Mouse (Mus musculus): ENCODE measurements around the gene Arl5c.

The Arl5c gene

DNA sequence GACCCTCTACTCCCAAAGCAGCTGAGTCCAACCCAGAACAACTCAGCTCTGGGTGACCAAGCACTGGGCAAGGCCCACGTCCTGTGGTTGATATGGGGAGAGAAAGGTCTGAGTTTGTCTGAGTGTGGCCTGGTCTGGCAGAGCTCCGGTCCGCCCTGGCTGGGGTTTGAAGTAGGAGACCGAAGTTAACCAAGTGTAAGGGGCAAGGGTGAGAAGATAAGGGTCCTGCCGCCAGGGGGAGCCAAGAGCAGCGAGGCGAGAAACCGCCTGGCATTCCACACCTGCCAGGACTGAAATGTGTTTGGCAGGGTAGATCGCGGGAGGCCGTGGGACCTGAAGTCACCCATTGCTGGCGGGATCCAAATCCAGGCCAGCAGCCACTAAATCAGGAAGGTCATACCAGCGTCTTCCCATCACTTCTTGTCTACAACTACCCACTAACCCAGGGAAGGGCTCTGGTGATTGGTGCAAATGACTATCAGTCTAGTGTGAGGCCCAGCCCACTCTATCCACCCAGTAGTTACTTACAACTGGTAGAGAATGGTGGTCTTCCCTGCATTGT is 1.4 kb downstream of the Arl5c start:
- DNase-seq (ENCODE audit: low spot score), result peak; percentile 84

DNA sequence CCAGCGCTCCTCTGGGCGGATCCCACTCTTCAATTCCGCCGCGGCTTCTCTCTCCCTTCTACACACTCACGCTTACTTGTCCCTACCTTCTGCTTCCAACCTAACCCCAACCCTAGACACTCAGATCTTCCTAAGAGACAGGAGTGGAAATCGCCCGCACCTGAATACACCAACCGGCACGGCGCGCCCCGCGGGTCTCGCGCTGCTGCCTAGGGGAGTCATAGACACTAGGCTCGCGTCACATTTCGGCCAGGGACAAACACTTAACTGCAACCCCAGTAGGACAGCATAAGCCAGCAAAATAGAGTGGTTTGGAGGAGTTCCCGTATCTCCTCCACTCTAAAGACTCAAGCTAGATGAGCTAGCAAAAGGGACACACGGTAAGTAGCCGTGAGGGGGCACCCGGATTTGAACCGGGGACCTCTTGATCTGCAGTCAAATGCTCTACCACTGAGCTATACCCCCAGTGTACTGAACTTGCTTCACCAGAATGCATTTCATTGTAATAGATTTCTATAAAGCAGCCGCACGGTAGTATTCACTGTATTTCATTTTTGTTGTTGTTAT is 7.4 kb downstream of the Arl5c start:
- peak; percentile 88 for DNase-seq (ENCODE audit: low spot score)

DNA sequence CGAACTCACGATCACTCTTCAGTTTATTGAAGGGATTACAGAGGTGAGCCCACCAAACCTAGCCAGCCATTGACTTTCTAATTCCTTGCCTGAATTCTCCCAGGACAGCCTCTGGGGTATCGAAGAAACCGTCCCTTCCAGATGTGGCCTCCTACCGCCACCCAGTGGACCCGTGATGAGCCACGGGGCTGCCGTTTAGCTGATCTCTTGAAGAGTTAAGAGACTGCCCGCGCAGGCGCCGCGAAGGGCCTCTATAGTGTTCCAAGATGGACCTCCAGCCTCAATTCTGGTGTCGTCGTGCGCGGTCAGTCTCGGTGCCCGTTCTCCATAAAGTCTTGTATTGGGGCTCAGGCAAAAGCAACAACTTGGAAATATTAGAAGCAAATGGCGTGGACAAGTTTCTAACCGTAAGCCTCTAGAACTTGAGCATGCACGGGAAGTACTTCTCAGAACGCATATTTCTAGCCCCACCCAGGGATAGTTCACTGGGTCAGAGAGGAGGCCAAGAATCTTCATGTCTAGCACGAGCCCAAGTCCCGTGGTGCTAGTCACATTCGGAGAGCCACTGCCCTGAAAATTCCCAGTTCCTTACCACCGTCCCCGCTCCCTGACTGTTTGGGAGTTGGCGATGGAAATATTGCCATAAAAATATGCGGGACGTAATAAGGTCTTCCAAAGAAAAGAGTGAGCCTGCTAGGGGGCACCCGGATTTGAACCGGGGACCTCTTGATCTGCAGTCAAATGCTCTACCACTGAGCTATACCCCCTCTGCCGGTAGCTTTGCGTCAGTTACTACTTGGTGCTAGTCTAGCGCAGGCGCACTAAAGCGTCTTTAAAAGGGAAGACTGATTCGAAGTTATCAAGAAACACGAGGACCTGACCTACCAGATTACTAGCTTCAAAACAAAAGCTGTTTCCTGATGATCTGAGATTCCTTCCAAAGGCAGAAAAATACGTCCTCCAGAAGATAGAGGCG is 8.1 kb downstream of the Arl5c start:
- DNase-seq (ENCODE audit: low spot score), result peak; percentile 94

DNA sequence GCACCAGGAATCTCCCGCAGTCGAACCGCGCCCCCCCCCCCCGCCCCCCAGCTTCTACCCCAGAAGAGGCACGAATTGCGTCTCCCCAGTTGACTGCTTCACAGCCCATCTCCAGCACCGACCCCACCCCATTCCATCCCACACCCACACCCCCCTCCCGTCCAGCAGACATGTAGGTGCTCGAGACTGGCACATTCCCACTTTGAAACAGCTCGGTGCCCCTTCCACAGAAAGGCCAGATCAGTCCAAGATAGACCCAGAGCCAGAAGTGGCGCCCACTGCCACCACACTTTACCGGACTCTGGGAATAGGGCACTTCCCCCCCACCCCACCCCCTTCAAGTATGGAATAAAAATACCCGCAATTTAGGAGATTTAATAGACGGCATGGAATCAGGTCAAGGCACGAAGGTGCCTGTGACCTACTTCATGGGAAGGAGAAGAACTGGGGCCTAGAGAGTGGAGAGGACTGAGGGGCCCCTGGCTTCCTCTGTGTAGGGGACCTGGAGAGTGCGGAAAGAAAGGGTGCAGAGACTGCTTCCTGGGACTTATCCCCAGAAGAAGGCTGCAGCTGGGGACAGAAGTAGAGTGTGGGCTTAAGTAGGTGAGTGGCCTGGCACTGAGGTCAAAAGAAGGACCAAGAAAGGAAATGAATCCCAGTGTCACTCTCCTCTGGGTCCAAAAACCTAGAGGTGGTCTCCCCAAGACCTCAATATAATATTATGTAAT is 9.1 kb downstream of the Arl5c start:
- no peak for DNase-seq (ENCODE audit: low spot score)

DNA sequence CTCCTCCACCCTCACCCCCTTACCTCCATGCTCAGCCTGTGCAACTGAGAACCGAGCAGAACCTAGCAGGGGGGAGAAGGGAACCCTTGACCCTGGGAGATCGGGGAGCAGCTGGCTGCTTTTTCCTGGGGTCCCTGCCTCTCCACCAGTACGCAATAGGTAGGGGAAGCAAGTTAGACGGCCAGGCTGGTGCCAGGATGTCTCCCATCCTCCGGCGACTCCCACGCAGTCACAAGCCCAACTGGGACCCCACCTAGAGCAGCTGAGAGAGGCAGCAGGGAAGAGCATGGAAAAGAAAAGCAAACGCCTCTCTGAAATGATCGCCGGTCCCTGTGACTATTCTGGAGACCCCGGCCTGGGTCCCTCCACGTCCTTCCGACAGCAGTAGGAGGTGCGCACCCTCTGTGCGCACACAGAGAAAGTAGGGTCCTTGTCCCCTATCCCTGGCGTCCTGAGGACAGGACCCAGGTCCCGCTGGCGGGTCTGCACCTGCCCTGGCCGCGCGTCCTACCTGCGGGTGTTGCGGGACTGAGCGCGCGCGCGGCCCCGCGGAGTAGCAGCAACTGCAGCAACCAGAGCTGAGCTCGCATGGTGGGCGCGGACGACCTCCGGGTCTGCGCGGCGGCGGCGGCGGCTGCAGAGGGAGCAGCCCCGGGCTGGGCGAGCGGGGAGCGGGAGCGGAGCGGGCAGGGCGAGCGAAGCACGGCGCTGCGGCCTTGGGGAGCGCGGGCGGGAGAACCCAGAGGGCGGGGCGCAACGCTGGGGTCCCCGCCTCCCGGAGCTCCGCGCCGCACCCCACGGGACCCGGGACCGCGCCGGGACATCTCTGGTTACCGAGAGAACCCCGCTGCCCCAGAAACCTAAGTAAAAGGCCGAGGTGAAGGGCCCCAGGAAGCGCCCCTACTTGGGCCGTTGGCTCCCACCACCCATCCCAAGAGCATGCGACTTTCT is 10.0 kb downstream of the Arl5c start, which contains the start of gene Plxdc1:
Gene Plxdc1 (minus strand): TSS at position 718 of the 951 bp plus-strand sequence.
- DNase-seq (ENCODE audit: low spot score), result no peak

DNA sequence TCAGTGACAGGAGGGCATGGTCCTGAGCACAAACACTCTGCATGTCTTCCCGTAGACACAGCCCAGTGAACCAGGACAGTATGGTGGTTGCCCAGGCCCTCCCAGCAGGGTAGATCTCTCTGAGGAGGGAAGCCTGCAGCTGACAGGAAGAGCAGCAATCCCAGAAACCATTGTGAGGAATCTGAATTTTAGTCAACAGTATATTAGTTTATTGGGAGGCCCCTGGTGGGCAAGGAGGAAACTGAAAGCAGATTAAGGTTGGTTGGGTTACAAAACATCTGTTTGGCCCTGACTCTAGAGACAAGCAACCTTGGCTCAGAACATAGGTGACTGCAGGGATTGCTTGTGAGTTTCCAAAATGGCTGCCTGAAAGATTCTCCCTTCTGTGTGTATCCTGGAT is 12.0 kb downstream of the Arl5c start:
- no peak for DNase-seq (ENCODE audit: low spot score)

DNA sequence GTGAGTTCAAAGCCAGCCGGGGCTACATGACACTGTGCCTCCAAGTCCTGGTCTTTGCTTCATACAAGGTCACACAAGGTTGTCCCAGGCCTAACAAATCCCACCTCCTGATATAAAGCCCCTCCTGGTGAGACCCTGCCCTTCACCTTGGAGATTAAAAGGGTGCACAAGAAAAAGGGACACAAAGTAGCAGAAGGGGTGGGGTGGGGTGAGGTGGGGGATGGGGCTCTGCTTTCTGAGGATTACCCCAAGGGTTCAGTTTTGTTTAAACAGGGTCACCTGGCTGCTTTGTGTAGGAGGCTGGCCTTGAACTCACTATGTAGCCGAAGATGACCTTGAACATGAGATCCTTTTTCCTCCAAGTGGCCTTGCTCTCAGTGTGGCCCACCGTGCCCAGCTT is 12.5 kb downstream of the Arl5c start:
- DNase-seq (ENCODE audit: low spot score), result no peak

DNA sequence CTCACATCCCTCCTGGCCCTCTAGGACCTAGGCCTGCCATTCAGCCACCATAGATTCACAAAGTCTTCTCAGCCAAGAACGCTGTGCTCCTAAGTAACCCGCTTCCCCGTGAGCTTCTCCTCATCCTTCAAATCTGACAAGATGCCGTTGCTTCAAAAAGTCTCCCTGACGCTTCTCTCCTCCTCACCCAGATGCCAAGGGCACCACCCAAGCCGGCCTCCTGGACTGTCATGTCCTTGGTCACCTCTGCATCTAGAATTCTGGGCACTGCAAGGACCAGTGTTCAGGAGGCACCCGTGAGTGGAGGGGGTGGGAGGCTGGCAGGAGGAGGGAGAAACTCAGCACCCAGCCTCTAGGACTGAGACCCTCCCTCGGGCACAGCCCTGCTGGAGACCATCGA is 13.3 kb downstream of the Arl5c start:
- DNase-seq (ENCODE audit: low spot score), result no peak

DNA sequence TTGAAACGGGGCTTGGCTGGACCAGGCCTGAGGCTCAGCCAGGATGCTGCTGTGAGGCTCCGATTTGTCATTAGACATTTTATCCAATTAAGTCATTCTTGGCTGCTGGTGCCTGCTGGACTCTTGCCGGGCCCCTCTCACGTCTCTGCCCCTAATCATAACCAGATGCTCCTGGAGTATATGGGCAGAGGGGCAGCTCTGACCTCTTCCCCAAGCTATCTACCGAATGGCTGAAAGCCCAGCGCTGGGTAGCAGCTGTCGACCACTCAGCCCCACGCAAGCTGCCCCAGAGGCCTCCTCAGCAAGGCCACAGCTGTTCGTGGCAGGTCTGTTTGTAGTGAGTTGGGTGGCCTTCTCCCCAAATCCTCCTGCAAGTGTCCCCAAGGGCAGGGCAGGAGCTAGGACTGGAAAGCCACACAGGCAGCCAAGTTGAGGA is 15.4 kb downstream of the Arl5c start:
- DNase-seq (ENCODE audit: low spot score), result no peak

DNA sequence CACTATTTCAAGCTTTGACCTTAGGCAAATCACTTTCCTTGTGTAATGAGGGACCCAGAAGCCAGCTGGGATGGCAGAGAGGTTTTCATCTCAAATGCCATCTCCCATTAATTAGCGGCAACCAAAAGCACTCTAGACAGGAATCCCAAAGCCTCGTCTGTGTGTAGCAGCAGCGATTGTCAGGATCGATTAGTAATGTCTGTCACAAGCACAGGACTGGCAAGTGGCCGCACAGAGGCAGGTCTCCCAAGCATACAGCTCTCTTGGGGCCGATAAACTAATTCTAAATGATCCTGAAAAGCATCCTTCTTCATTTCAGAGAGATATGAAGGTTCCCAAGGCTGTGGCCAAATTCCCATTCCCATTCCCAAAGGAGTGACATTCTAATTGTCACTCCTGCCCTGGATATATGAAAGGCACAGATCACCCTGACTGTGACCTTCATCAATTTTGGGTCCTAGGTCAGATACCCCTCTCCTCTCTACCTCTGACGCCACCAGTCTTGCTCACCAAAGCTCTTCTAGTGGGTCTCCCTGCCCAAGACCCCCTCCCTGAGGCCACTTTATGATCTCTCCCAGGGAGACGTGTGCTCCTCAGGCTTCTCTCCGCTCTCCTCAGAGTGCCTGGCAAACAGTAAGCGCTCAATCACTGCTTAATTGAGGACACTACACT is 16.0 kb downstream of the Arl5c start:
- no peak for DNase-seq (ENCODE audit: low spot score)

DNA sequence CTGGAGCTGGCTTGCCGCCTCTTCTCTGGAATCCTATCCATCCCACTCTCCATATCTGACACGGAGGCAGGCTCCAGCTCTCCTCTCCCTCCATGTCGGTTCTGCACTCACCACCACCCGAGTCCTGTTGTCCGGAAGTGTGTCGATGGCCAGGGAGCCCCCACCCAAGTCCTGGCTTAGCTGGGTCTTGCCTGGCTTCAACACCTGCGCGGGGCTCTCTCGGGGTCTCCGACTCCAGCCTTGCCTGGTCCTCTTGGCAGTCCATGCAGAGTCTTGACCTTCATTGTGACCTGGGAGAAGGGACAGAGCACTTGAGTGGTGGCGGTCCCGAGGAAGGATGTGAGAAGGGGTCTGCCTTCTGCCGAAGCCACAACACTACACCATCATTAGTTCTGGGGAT is 17.6 kb downstream of the Arl5c start:
- no peak for DNase-seq (ENCODE audit: low spot score)

DNA sequence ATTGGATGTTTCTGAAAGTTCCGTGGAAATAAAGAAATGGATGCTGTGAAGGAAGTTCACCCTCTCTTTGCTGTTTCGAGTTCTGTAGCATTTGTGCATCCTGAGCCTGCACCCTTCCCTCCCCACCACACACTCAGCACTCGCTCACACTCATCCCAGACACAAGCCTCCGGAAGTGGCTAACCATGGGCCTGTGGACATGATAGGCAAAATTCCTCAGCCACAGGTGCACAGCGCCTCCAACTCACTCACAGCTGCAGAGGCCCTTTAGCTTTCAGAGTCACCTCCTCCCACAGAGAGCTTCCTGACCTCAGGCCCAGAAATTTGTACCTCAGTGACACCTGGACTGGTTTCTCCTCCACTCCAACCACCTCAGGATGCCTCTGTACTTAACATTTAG is 18.2 kb downstream of the Arl5c start:
- DNase-seq (ENCODE audit: low spot score), result no peak

DNA sequence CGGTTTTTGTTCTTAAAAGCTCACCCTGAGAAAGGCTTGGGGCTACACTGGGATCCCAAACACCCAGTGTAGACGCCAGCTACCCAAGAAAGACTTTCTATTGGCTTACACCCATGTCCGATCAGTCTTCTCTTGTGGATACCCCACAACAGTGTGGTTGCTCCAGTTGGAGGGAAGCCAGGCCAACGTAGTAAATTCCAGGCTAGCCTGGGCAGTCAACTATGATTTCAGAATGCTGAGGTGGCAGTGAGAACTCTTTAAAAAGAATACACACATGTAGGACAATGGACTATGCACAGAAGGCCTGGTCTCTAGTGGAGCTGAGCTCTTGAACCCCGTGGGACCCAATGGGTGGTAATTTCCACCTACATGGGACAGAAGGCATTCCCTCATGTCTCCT is 21.2 kb downstream of the Arl5c start:
- no peak for DNase-seq (ENCODE audit: low spot score)

DNA sequence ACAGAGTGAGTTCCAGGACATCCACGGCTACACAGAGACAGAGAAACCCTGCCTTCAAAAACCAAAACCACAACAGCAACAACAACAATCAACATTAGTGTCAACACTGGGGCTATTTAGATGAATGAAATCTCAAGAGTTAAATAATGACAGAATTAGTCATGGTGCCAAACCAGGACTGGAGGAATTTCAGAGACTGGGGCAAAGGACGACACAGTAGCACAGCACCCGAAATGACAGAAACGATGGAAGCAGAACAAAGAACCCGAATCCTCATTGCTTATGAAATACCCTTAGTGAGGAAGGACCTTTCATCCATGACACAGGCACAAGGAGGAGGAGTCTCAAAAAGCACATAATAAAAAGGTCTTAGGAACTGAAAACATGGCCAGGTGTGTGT is 21.8 kb downstream of the Arl5c start:
- no peak for DNase-seq (ENCODE audit: low spot score)

DNA sequence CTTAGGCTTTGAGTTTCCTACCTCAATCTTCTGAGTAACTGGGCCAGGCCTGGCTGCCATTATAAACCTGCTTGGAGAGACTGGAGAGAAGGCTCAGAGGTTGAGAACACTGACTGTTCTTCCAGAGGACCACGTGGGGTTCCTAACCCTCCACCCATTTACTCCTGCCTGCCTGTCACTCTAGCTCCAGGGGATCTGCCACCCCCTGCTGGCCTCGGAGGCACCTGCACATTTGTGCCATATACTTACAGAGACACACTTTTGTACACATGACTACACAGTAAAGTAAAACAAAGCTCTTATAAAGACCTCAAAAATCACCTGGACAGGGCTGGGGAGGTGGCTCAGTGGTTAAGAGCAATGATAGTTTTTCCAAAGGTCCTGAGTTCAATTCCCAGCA is 23.5 kb downstream of the Arl5c start:
- DNase-seq (ENCODE audit: low spot score), result no peak

DNA sequence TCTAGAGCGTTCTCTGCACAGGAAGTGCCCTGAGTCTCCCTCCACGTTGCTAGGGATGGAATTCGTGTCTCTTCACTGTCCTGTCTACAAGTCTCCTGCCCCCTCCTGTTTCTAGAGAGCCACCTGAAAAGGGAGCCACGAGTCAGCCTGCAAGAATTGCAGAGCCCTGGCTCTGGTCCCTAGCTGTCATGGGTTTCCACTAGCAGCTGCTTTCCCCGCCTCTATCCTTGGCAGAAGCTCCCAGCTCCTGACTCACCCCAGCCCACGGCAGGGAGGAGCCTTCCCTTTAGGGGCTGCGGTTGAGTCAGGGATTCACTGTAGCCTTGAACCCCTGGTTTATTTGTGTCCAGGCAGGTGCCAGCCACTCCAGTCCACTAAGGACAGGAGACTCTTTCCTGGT is 24.7 kb downstream of the Arl5c start:
- no peak for DNase-seq (ENCODE audit: low spot score)

DNA sequence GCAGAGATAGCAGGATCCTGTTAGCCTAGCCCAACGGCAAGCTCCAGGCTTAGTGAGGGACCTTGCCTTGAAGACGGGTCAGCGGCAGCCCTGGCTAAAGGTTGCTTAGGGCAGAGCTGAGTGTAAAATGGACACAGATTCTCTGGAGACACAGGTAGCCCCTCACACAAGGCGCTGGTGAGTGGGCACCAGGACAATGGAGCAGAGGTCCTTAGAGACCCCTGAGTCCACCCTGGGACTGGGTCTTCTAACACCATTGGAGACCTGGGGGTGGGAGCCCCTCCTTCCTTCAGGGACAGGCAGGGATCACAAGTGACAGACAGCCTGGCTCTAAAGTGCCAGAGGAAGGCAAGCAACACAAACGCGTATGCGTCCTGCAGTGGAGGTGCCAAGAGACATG is 25.2 kb downstream of the Arl5c start:
- no peak for DNase-seq (ENCODE audit: low spot score)

DNA sequence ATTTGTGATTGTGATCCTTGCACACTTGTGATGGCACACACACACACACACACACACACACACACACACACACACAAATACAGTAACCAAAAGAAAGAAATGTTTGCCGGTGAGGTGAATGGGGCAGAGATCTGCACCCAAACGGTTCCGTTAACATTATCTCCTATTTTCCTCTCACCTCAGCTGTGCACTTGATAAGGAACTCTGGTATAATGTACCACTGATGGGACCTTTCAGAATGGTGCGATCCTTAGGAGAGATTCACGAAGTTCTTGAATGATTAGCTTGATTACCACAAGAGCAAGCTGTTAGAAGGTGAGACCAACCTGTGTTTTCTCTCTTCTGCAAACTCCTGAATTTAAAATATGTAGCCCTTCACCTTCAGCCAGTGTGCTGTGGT is 27.6 kb downstream of the Arl5c start:
- no peak for DNase-seq (ENCODE audit: low spot score)

DNA sequence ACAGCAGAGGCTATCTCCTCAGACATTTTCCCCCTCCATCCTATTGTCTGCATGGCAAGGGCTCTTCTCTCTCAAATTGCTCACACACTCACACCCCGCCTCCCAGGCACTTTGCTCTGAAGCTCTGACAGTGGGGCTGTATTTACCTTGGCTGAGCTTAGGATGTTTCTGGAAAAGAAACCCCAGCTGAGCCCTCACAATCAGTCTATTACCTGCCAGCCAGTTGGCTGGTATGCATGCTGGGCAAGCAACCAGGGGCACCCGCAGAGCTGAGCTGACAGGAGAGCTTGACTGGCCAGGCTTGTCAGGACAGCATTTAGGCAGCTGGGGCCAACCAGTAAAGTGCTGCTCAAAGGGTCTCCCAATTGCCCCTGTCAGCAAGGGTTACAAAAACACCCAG is 28.9 kb downstream of the Arl5c start:
- DNase-seq (ENCODE audit: low spot score), result no peak

DNA sequence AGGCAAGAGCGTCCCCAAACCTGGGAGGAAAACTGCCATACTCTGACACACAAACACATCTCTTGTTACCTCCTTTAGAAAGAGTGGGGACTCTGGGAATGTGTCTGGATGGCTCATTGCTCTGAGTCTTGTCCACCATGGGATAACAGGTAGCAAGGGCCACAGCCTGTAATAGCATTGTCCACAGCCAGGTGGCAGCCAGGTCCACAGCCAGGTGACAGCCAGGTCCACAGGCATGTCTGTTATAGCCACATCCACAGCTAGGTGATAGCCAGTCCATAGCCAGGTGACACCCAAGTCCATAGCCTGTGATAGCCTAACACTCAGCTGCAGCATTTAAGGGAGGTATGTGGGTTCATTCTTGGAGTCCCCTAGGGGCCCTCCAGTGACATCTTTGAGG is 35.1 kb downstream of the Arl5c start:
- peak; percentile 9 for DNase-seq (ENCODE audit: low spot score)

DNA sequence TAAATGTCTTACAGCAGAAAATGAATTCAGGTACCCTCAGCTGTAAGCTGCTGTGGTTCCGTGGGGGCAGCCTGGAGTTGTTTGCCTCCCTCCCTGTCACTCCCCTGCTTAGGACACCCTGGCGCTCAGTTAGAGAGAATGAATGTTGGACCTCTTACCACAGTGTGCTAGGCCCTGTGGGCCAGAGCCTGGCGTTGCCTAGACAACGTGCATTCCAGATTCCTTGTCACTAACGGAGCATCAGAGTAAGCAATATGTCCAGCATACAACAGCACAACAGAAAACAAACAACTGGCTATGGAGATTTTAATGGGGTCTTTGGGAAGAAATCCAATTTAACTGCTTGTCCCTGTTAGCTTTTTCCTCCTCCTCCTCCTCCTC is 36.7 kb downstream of the Arl5c start:
- DNase-seq (ENCODE audit: low spot score), result no peak

All from T-cell, adult 2 months (primary cell).